8 mouse cellular contexts compared by ENCODE assay signal in the genomic region with DNA sequence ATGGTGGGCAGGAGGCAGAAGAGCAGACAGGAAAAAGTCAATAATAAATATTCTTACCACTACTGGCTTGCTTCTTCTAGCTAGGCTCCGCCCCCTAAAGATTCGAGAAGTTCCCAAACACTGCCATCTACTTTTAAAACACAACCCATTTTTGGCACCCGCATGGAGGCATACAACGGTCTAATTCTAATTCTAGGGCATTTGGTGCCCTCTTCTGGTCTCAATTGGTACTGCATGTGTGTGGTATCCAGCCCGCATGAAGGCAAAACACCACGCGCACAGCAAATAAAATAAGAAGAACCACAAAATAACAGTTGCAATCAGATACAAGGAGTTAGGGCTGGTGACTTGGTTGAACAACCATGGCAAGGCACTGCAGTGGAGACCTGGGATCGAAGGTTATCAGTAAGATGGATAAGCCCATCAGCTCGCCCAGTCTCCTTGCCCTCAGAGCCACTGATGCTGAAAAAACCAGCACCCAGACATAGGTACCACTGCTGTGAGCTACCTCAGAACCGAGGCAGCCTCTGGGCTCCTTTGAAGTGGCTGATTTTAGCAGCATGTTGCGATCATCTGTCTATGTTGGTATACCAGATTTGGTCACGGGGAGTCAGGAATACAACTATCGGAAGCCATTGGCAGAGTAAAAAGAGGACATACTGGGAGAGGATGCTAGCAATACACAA. TPM values are rescaled to one million over a fixed set of nuclear protein-coding genes. Genes with fewer than 3 reads are reported as not detected.
DNase-seq lines count a peak whose midpoint lies in the region; ATAC-seq and TF ChIP-seq lines count a peak whose summit lies in the region.

No protein-coding gene starts in this region.

- H3K4me3 ChIP-seq in G1E (ENCODE audit: low read depth, low read length), result no peak overlapping the region
- H3K4me3 ChIP-seq in liver, adult 2 months (ENCODE audit: insufficient read depth, low read depth, low read length), result no peak overlapping the region

- 35% methylated on average over 13 of the region's 13 CpGs for WGBS in liver, adult 2 months

- peak; percentile 25; the same call in 1 of the 2 replicates for ATAC-seq in G1E (ENCODE audit: extremely low read depth, insufficient number of reproducible peaks, low FRiP score, poor library complexity, severe bottlenecking)

- H3K9me3 ChIP-seq in G1E (replicated peaks), result no peaks in the 10 kb centered on the region

- peaks cover 15% of the 10 kb centered on the region for H3K27me3 ChIP-seq in G1E (ENCODE audit: insufficient read depth, low read length)
- H3K27me3 ChIP-seq in liver, adult 2 months (ENCODE audit: control insufficient read depth, insufficient read depth, low read length), result no peaks in the 10 kb centered on the region

- peak; percentile 96 for TF ChIP-seq CTCF in G1E (IDR thresholded peaks at IDR 0.05; ENCODE audit: low read depth, low read length)
- TF ChIP-seq CTCF in liver, adult 2 months (IDR thresholded peaks at IDR 0.05; ENCODE audit: low read depth, low read length), result peak; percentile 54; the same call in 1 of the 2 replicates

- H3K9ac ChIP-seq in liver, adult 2 months (ENCODE audit: low read depth, low read length), result no peak overlapping the region

- DNase-seq in 3T3-L1 (ENCODE audit: low read depth, low spot score), result peak; percentile 88
- DNase-seq in G1E (ENCODE audit: low spot score), result peak; percentile 50
- peak; percentile 83 to 87 for DNase-seq in cerebellum, adult 18-20 months
- DNase-seq in frontal cortex, postnatal 10 days (ENCODE audit: low spot score in 2 of 2), result peak; percentile 51 to 69
- peak; percentile 83 for DNase-seq in kidney, adult 9 months
- DNase-seq in liver, adult 2 months (ENCODE audit: extremely low read depth, low read depth, low spot score), result peak; percentile 67
- peak; percentile 40 for DNase-seq in ovary, postnatal 36 days (ENCODE audit: low spot score)
- DNase-seq in thymus, postnatal 36 days, result peak; percentile 49 to 68

- peaks cover 35% of the 10 kb centered on the region for H3K4me1 ChIP-seq in G1E (ENCODE audit: insufficient read depth, low read depth, low read length)
- peaks cover 2% of the 10 kb centered on the region; the same call in 1 of the 2 replicates for H3K4me1 ChIP-seq in liver, adult 2 months (ENCODE audit: control insufficient read depth, insufficient read depth, low read length)

- no peaks in the 10 kb centered on the region for H3K36me3 ChIP-seq in G1E (replicated peaks)
- H3K36me3 ChIP-seq in liver, adult 2 months (ENCODE audit: control insufficient read depth, insufficient read depth, low read length), result no peaks in the 10 kb centered on the region

- no peaks in the 10 kb centered on the region for H3K79me2 ChIP-seq in liver, adult 2 months (ENCODE audit: control insufficient read depth, insufficient read depth, low read length)

- no peak for TF ChIP-seq POLR2A in liver, adult 2 months (IDR thresholded peaks at IDR 0.05; ENCODE audit: extremely low read depth, insufficient read depth, low read length)

- no peak overlapping the region for H3K27ac ChIP-seq in liver, adult 2 months (replicated peaks; ENCODE audit: insufficient read depth, low read depth, low read length)

RNA-seq across cellular contexts. Expression of gene Cnot11, which starts 4.4 kb away (rescaled TPM):
- total RNA-seq in G1E (2014; fragmentation: Nextera tagmentation) (44.8 and 46.5 TPM in 2 replicates), G1E (2017) (37.9 and 41.2 TPM in 2 replicates)
- 117 and 176 TPM in 2 replicates for polyA plus RNA-seq in G1E (2012)
- total RNA-seq in liver, adult 2 months (2014; rRNA removed), result 6.8 and 7.7 TPM in 2 replicates
- polyA plus RNA-seq in liver, adult 2 months (2012; rRNA removed), result 9.3 and 9.9 TPM in 2 replicates

RNA-seq across cellular contexts. Expression of gene Rnf149, which starts 46.8 kb away (rescaled TPM):
- total RNA-seq in G1E (2014; fragmentation: Nextera tagmentation) (67.1 and 74.4 TPM in 2 replicates), G1E (2017) (93.6 and 108 TPM in 2 replicates)
- polyA plus RNA-seq in G1E (2012), result 86.8 and 106 TPM in 2 replicates
- 83.6 and 84.2 TPM in 2 replicates for total RNA-seq in liver, adult 2 months (2014; rRNA removed)
- 58.9 and 66.0 TPM in 2 replicates for polyA plus RNA-seq in liver, adult 2 months (2012; rRNA removed)

RNA-seq across cellular contexts. Expression of gene Tbc1d8, which starts 51.8 kb away (rescaled TPM):
- total RNA-seq in G1E (2014; fragmentation: Nextera tagmentation) (3.5 and 5.7 TPM in 2 replicates), G1E (2017) (6.9 and 8.4 TPM in 2 replicates)
- polyA plus RNA-seq in G1E (2012), result 3.9 TPM in 2 replicates
- 7.0 and 12.6 TPM in 2 replicates for total RNA-seq in liver, adult 2 months (2014; rRNA removed)
- polyA plus RNA-seq in liver, adult 2 months (2012; rRNA removed), result 8.2 and 13.9 TPM in 2 replicates
